Mouse (Mus musculus): ENCODE measurements around the gene Car3. TPM values are rescaled to one million over a fixed set of nuclear protein-coding genes. Genes with fewer than 3 reads are reported as not detected.
A peak's percentile ranks its signal among the peaks of the same experiment; 100 is the strongest.
"Not testable (repeated sequence)": the region's sequence is repeated elsewhere in the genome, so short reads cannot be mapped to it uniquely, and the experiment has no call there.

The Car3 gene
- polyA plus RNA-seq (2014; fragmentation: Nextera tagmentation; extraction: Ambion mirVana): 22.3 and 29.1 TPM in 2 replicates

GRCm38 (mm10) chr3:14863022-14863711 lies at the start of gene Car3:
Gene Car3 (plus strand): TSS chr3:14863512.
- ATAC-seq (ENCODE audit: insufficient read depth, low FRiP score, low TSS enrichment) (peak; percentile 82), DNase-seq (ENCODE audit: low spot score) (peak; percentile 73)
- Histone ChIP-seq H3K9me3 (ENCODE audit: control insufficient read depth, low read length) (no peaks in the 10 kb centered on the region), H3K4me3 (ENCODE audit: low read depth, low read length) (peak within 1 kb of the TSS; percentile 34), H3K27ac (ENCODE audit: low read depth, low read length) (0 out of 2 replicates have a peak within 1 kb of the TSS, but pooled peaks have one; percentile 30), H3K9ac (ENCODE audit: low read length) (peak within 1 kb of the TSS; percentile 66), H3K27me3 (ENCODE audit: control insufficient read depth, insufficient read depth, low read length) (no peaks in the 10 kb centered on the region), H3K36me3 (ENCODE audit: control insufficient read depth, insufficient read depth, low read length) (no peaks in the 10 kb centered on the region), H3K4me1 (ENCODE audit: control insufficient read depth, insufficient read depth, low read length) (no peaks in the 10 kb centered on the region), H3K4me2 (ENCODE audit: low read depth) (peak within 1 kb of the TSS; percentile 73)
- 1% methylated on average over 16 of the region's 18 CpGs for WGBS

DNA sequence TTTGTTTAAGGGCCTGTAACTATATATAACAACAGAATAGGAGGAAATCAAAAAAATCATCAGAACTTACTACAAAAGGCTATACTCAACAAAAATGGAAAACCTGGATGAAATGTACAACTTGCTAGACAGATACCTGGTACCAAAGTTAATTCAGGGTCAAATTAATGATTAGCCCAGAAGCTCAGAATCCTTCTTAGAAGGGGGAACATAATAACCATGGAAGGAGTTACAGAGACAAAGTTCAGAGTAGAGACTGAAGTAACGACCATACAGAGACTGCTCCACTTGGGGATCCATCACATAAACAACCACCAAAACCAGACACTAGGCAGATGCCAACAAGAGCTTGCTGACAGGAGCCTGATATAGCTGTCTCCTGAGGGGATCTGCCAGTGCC lies 47.9 kb upstream of the Car3 start:
- not testable (repeated sequence) for H3K9me3 ChIP-seq (ENCODE audit: control insufficient read depth, low read length); H3K27me3 ChIP-seq (ENCODE audit: control insufficient read depth, insufficient read depth, low read length); H3K9ac ChIP-seq (ENCODE audit: low read length); H3K4me3 ChIP-seq (ENCODE audit: low read depth, low read length); H3K36me3 ChIP-seq (ENCODE audit: control insufficient read depth, insufficient read depth, low read length); H3K4me2 ChIP-seq (ENCODE audit: low read depth); H3K27ac ChIP-seq (ENCODE audit: low read depth, low read length); DNase-seq (ENCODE audit: low spot score); H3K4me1 ChIP-seq (ENCODE audit: control insufficient read depth, insufficient read depth, low read length); ATAC-seq (ENCODE audit: insufficient read depth, low FRiP score, low TSS enrichment)
- 100% methylated on average over 1 of the region's 1 CpGs for WGBS

GRCm38 (mm10) chr3:14819844-14820504 lies 43.3 kb upstream of the Car3 start:
- Histone ChIP-seq H3K36me3 (ENCODE audit: control insufficient read depth, insufficient read depth, low read length) (no peaks in the 10 kb centered on the region), H3K9me3 (ENCODE audit: control insufficient read depth, low read length) (no peaks in the 10 kb centered on the region), H3K9ac (ENCODE audit: low read length) (no peak overlapping the region), H3K4me2 (ENCODE audit: low read depth) (no peak overlapping the region), H3K4me3 (ENCODE audit: low read depth, low read length) (no peak overlapping the region), H3K27ac (ENCODE audit: low read depth, low read length) (no peak overlapping the region), H3K4me1 (ENCODE audit: control insufficient read depth, insufficient read depth, low read length) (no peaks in the 10 kb centered on the region), H3K27me3 (ENCODE audit: control insufficient read depth, insufficient read depth, low read length) (no peaks in the 10 kb centered on the region)
- DNase-seq (ENCODE audit: low spot score): no peak
- ATAC-seq (ENCODE audit: insufficient read depth, low FRiP score, low TSS enrichment): no peak
- 91% methylated on average over 1 of the region's 1 CpGs for WGBS

- Histone ChIP-seq H3K27ac (ENCODE audit: low read depth, low read length) (no peak overlapping the region), H3K4me2 (ENCODE audit: low read depth) (no peak overlapping the region), H3K27me3 (ENCODE audit: control insufficient read depth, insufficient read depth, low read length) (no peaks in the 10 kb centered on the region), H3K4me1 (ENCODE audit: control insufficient read depth, insufficient read depth, low read length) (no peaks in the 10 kb centered on the region), H3K4me3 (ENCODE audit: low read depth, low read length) (no peak overlapping the region), H3K9me3 (ENCODE audit: control insufficient read depth, low read length) (no peaks in the 10 kb centered on the region), H3K9ac (ENCODE audit: low read length) (no peak overlapping the region), H3K36me3 (ENCODE audit: control insufficient read depth, insufficient read depth, low read length) (no peaks in the 10 kb centered on the region)
- DNase-seq (ENCODE audit: low spot score) (no peak), ATAC-seq (ENCODE audit: insufficient read depth, low FRiP score, low TSS enrichment) (no peak)
These were observed 34.4 kb upstream of the Car3 start for GRCm38 (mm10) chr3:14828896-14829295.

- Histone ChIP-seq H3K27me3 (ENCODE audit: control insufficient read depth, insufficient read depth, low read length) (no peaks in the 10 kb centered on the region), H3K27ac (ENCODE audit: low read depth, low read length) (no peak overlapping the region), H3K4me2 (ENCODE audit: low read depth) (no peak overlapping the region), H3K4me3 (ENCODE audit: low read depth, low read length) (no peak overlapping the region), H3K4me1 (ENCODE audit: control insufficient read depth, insufficient read depth, low read length) (no peaks in the 10 kb centered on the region), H3K9me3 (ENCODE audit: control insufficient read depth, low read length) (no peaks in the 10 kb centered on the region), H3K9ac (ENCODE audit: low read length) (no peak overlapping the region), H3K36me3 (ENCODE audit: control insufficient read depth, insufficient read depth, low read length) (no peaks in the 10 kb centered on the region)
- DNase-seq (ENCODE audit: low spot score) (no peak), ATAC-seq (ENCODE audit: insufficient read depth, low FRiP score, low TSS enrichment) (no peak)
- WGBS: 88% methylated on average over 5 of the region's 5 CpGs
These were observed 32.0 kb upstream of the Car3 start for GRCm38 (mm10) chr3:14831219-14831835.

DNA sequence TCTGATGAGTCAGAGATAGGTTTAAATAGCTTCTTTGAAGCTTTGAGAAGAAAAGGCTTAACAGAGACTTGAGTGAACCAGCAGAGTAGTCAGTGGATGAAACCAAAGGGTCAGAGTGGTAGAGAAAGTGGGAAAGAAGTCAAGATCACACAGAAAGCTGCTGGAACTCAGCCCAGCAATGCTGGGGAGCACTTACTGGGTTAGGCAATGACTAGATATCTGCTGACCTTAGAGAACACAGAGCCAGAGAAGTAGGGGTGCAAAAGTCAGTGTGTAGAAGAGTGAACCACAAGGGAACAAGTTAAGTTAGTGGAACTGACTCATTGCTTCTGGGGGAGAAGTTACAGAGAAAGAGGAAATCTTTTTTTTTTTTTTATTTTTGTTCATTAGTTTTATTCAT lies 30.5 kb upstream of the Car3 start:
- H3K9me3 ChIP-seq (ENCODE audit: control insufficient read depth, low read length): no peaks in the 10 kb centered on the region
- H3K27ac ChIP-seq (ENCODE audit: low read depth, low read length): no peak overlapping the region
- H3K4me1 ChIP-seq (ENCODE audit: control insufficient read depth, insufficient read depth, low read length): no peaks in the 10 kb centered on the region
- H3K27me3 ChIP-seq (ENCODE audit: control insufficient read depth, insufficient read depth, low read length): no peaks in the 10 kb centered on the region
- H3K36me3 ChIP-seq (ENCODE audit: control insufficient read depth, insufficient read depth, low read length): no peaks in the 10 kb centered on the region
- H3K4me2 ChIP-seq (ENCODE audit: low read depth): no peak overlapping the region
- no peak overlapping the region for H3K4me3 ChIP-seq (ENCODE audit: low read depth, low read length)
- DNase-seq (ENCODE audit: low spot score) (no peak), ATAC-seq (ENCODE audit: insufficient read depth, low FRiP score, low TSS enrichment) (no peak)
- no peak overlapping the region for H3K9ac ChIP-seq (ENCODE audit: low read length)

- no peak for DNase-seq (ENCODE audit: low spot score)
- no peak for ATAC-seq (ENCODE audit: insufficient read depth, low FRiP score, low TSS enrichment)
- 94% methylated on average over 1 of the region's 1 CpGs for WGBS
- no peaks in the 10 kb centered on the region for H3K36me3 ChIP-seq (ENCODE audit: control insufficient read depth, insufficient read depth, low read length)
- no peaks in the 10 kb centered on the region for H3K9me3 ChIP-seq (ENCODE audit: control insufficient read depth, low read length)
- H3K9ac ChIP-seq (ENCODE audit: low read length): no peak overlapping the region
- H3K4me1 ChIP-seq (ENCODE audit: control insufficient read depth, insufficient read depth, low read length): no peaks in the 10 kb centered on the region
- H3K4me3 ChIP-seq (ENCODE audit: low read depth, low read length): no peak overlapping the region
- H3K27ac ChIP-seq (ENCODE audit: low read depth, low read length): no peak overlapping the region
- no peaks in the 10 kb centered on the region for H3K27me3 ChIP-seq (ENCODE audit: control insufficient read depth, insufficient read depth, low read length)
- no peak overlapping the region for H3K4me2 ChIP-seq (ENCODE audit: low read depth)
These were observed 24.4 kb upstream of the Car3 start for GRCm38 (mm10) chr3:14838936-14839335.

DNA sequence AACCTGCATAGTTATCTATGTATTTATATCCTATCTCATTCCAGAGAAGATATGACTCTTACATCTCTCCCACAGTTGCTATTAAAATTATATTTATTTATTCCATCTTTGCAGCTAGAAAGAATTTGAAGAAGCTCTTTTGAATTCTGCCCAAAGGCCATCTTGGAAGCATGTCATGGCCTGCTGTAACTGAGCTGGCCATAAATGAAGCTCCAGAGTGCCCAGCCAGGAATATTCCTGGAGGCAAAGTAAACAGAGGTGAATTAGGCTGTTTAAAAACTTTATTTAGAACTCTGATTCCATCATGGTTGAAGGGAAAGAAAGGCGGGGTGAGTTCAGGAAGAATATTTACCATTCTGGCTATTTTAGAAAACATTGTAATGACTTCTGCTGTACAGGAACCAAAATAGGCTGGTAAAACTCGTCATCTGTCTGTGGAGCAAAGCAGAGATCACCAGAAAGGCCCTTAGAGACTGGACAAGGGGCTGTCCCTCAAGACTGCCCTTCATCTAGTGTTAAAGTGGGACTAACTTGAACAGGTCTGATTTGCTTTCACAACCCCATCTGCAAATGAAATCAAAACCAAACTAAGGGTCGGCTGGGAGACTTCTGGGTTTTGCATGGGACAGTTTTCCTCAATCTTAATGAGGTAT lies 23.7 kb upstream of the Car3 start:
- 77% methylated on average over 3 of the region's 3 CpGs for WGBS
- ATAC-seq (ENCODE audit: insufficient read depth, low FRiP score, low TSS enrichment): no peak

More for the DNA sequence above, 23.7 kb upstream of the Car3 start:
- DNase-seq (ENCODE audit: low spot score): no peak
- no peaks in the 10 kb centered on the region for H3K27me3 ChIP-seq (ENCODE audit: control insufficient read depth, insufficient read depth, low read length)
- H3K4me3 ChIP-seq (ENCODE audit: low read depth, low read length): no peak overlapping the region
- no peak overlapping the region for H3K9ac ChIP-seq (ENCODE audit: low read length)
- H3K4me1 ChIP-seq (ENCODE audit: control insufficient read depth, insufficient read depth, low read length): no peaks in the 10 kb centered on the region
- no peak overlapping the region for H3K4me2 ChIP-seq (ENCODE audit: low read depth)
- H3K27ac ChIP-seq (ENCODE audit: low read depth, low read length): no peak overlapping the region
- H3K9me3 ChIP-seq (ENCODE audit: control insufficient read depth, low read length): no peaks in the 10 kb centered on the region
- H3K36me3 ChIP-seq (ENCODE audit: control insufficient read depth, insufficient read depth, low read length): no peaks in the 10 kb centered on the region
